Mouse (Mus musculus) G1E (cell line): Measurements from ENCODE around the gene Pi16. TPM values are rescaled to one million over a fixed set of nuclear protein-coding genes. Genes with fewer than 3 reads are reported as not detected.
A peak's percentile ranks its signal among the peaks of the same experiment; 100 is the strongest.
"Not testable (repeated sequence)": the region's sequence is repeated elsewhere in the genome, so short reads cannot be mapped to it uniquely, and the experiment has no call there.

Experiments used
- ATAC-seq: 2 replicates; pipeline ENCODE4 v1.8.0; 2016; ENCODE audit warnings: mild to moderate bottlenecking; ENCODE audit not compliant: insufficient number of reproducible peaks, poor library complexity, low FRiP score, severe bottlenecking; ENCODE audit errors: extremely low read depth
- DNase-seq: peaks from one replicate; pipeline ENCODE4 v3.0.0; 2012; ENCODE audit warnings: low spot score
- H3K27me3 ChIP-seq: 2 replicates; pipeline ENCODE4 v1.6.1; 2012; ENCODE audit warnings: mild to moderate bottlenecking, low read length, inconsistent platforms; ENCODE audit not compliant: insufficient read depth
- H3K36me3 ChIP-seq: replicated peaks from 2 replicates; pipeline ENCODE3; 2012; ENCODE audit warnings: mild to moderate bottlenecking, inconsistent platforms
- H3K4me1 ChIP-seq: 2 replicates; pipeline ENCODE4 v1.6.1; 2012; ENCODE audit warnings: low read depth, low read length, inconsistent platforms, mixed read lengths; ENCODE audit not compliant: insufficient read depth
- H3K4me3 ChIP-seq: 2 replicates; pipeline ENCODE4 v1.5.1; 2012; ENCODE audit warnings: low read depth, mild to moderate bottlenecking, inconsistent platforms, low read length, moderate library complexity, mixed read lengths
- H3K9me3 ChIP-seq: replicated peaks from 2 replicates; pipeline ENCODE4 v1.6.1; 2012; ENCODE audit warnings: inconsistent platforms
- CTCF ChIP-seq: IDR thresholded peaks from 2 replicates; pipeline ENCODE4 v1.5.1; 2012; ENCODE audit warnings: low read depth, low read length, inconsistent platforms, mixed read lengths
- GATA1 ChIP-seq: IDR thresholded peaks from 2 replicates; pipeline ENCODE4 v1.6.1; 2012; ENCODE audit warnings: borderline replicate concordance, low read length, inconsistent platforms, mixed read lengths
- GATA2 ChIP-seq: IDR thresholded peaks from 2 replicates; pipeline ENCODE4 v1.6.1; 2012; ENCODE audit warnings: low read depth, low read length, inconsistent platforms, borderline replicate concordance
- POLR2AphosphoS5 ChIP-seq: IDR thresholded peaks from 2 replicates; pipeline ENCODE4 v1.6.1; 2012; ENCODE audit warnings: low read depth, low read length, inconsistent platforms; ENCODE audit not compliant: insufficient replicate concordance
- TAL1 ChIP-seq: conservative IDR thresholded peaks from 2 replicates; pipeline ENCODE4 v1.6.1; 2012; ENCODE audit warnings: low read depth, low read length, inconsistent platforms, mixed read lengths
- polyA plus RNA-seq: library from polyadenylated mRNA; stranded (reverse); fragments of >175 nt; gene quantifications from 2 replicates; pipeline ENCODE4 v1.2.3, GENCODE M21; 2012
- total RNA-seq, 2 experiments: library from RNA; stranded (forward) in 1 of 2; stranded (reverse) in 1 of 2; fragments of 200-1000 nt in 1 of 2; fragments of >200 nt in 1 of 2; fragmentation: Nextera tagmentation in 1 of 2; gene quantifications; 2 replicates each; pipeline ENCODE4 v1.2.3; 2014 to 2017

Pi16 gene
- total and polyA plus RNA-seq, 3 experiments: 2.5 to 7.5 (median 5.5) TPM

GRCm38 (mm10) chr17:29346496-29347125, 29.1 kb downstream of the Pi16 start:
- Histone ChIP-seq H3K4me3 (peak overlapping the region; percentile 92), H3K36me3 (peaks cover 43% of the 10 kb centered on the region), H3K9me3 (no peaks in the 10 kb centered on the region), H3K27me3 (peaks cover 2% of the 10 kb centered on the region; the same call in 1 of the 2 replicates), H3K4me1 (peaks cover 49% of the 10 kb centered on the region)
- DNase-seq (peak; percentile 55), ATAC-seq (no peak)
- TF ChIP-seq CTCF (no peak), TAL1 (no peak), POLR2AphosphoS5 (no peak)

GRCm38 (mm10) chr17:29347126-29347644, 29.7 kb downstream of the Pi16 start:
- peaks cover 37% of the 10 kb centered on the region for H3K36me3 ChIP-seq
- H3K9me3 ChIP-seq: no peaks in the 10 kb centered on the region
- ATAC-seq: no peak
- peak; percentile 55 for DNase-seq
- TF ChIP-seq CTCF: no peak
- TF ChIP-seq GATA1: no peak
- no peak for TF ChIP-seq POLR2AphosphoS5
- TF ChIP-seq TAL1: no peak
- TF ChIP-seq GATA2: no peak
- H3K4me1 ChIP-seq: peaks cover 43% of the 10 kb centered on the region
- H3K27me3 ChIP-seq: peaks cover 2% of the 10 kb centered on the region; the same call in 1 of the 2 replicates
- peak overlapping the region; percentile 92 for H3K4me3 ChIP-seq

GRCm38 (mm10) chr17:29347645-29348256, 30.3 kb downstream of the Pi16 start, which contains the start of gene Mtch1:
Gene Mtch1, minus strand, starts transcription at chr17:29347934.
- peaks cover 31% of the 10 kb centered on the region for H3K36me3 ChIP-seq
- TF ChIP-seq GATA2 (no peak), GATA1 (no peak), POLR2AphosphoS5 (no peak), TAL1 (no peak), CTCF (no peak)
- peaks cover 2% of the 10 kb centered on the region; the same call in 1 of the 2 replicates for H3K27me3 ChIP-seq
- H3K4me3 ChIP-seq: peak within 1 kb of the TSS; percentile 92
- DNase-seq: peak; percentile 98
- ATAC-seq: peak; percentile 93
- no peaks in the 10 kb centered on the region for H3K9me3 ChIP-seq
- H3K4me1 ChIP-seq: peaks cover 38% of the 10 kb centered on the region

GRCm38 (mm10) chr17:29348996-29349395, 31.5 kb downstream of the Pi16 start:
- ATAC-seq: no peak
- Histone ChIP-seq H3K27me3 (peaks cover 2% of the 10 kb centered on the region; the same call in 1 of the 2 replicates), H3K9me3 (no peaks in the 10 kb centered on the region), H3K4me3 (no peak overlapping the region), H3K36me3 (peaks cover 19% of the 10 kb centered on the region), H3K4me1 (peaks cover 30% of the 10 kb centered on the region)
- TF ChIP-seq TAL1 (no peak), POLR2AphosphoS5 (no peak), CTCF (no peak), GATA2 (no peak), GATA1 (no peak)
- no peak for DNase-seq

DNA sequence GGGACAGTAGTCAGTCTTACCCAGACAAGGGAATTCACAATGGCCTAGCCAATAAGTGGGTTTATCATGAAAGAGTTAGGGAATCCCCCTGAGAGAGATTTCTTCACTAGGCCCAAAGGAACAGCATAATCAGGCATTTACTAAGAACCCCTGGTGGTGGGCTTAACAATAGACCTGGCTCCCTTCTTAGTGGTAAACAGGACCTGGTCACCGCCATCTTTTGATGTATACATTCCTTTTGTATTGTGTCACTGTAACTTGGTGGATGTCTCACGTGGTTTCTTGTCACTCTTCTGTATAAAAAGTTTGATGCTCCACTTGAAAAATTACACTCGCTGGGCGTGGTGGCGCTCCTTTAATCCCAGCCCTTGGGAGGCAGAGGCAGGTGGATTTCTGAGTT, 33.6 kb downstream of the Pi16 start:
- DNase-seq, ATAC-seq: not testable (repeated sequence)

DNA sequence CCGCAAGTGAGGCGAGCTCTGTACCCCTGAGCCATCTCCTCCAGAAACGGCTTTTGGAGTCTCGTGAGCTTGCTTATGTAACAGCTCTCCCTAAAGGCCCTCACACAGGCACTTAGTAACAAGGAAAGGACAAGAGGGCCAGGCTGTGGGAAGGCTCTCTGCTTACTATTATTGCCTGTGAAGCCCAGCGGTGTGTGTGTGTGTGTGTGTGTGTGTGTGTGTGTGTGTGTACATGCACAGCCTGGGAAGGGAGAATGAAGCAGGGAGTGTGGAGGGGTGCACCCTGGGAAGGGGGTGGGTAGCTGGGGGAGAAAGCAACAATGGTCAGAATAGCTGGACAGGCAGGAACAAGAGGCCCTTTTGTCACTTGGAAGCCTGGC, 38.0 kb downstream of the Pi16 start:
- DNase-seq: no peak
- peaks cover 29% of the 10 kb centered on the region for H3K27me3 ChIP-seq
- no peaks in the 10 kb centered on the region for H3K36me3 ChIP-seq
- H3K4me3 ChIP-seq: no peak overlapping the region
- TF ChIP-seq POLR2AphosphoS5: no peak
- TF ChIP-seq GATA2: no peak
- TF ChIP-seq TAL1: no peak
- TF ChIP-seq GATA1: no peak
- no peak for TF ChIP-seq CTCF
- H3K4me1 ChIP-seq: peaks cover 21% of the 10 kb centered on the region
- ATAC-seq: no peak
- H3K9me3 ChIP-seq: no peaks in the 10 kb centered on the region

More for the DNA sequence above, 33.6 kb downstream of the Pi16 start:
- H3K9me3 ChIP-seq, H3K4me3 ChIP-seq, H3K36me3 ChIP-seq: not testable (repeated sequence)
- Histone ChIP-seq H3K4me1 (peaks cover 16% of the 10 kb centered on the region), H3K27me3 (peaks cover 14% of the 10 kb centered on the region; the same call in 1 of the 2 replicates)

GRCm38 (mm10) chr17:29355841-29356478, 38.5 kb downstream of the Pi16 start:
- DNase-seq (no peak), ATAC-seq (no peak)
- no peaks in the 10 kb centered on the region for H3K9me3 ChIP-seq
- H3K4me1 ChIP-seq: peaks cover 26% of the 10 kb centered on the region
- TF ChIP-seq CTCF (no peak), GATA1 (no peak), TAL1 (no peak), POLR2AphosphoS5 (no peak), GATA2 (no peak)
- H3K4me3 ChIP-seq: no peak overlapping the region
- no peaks in the 10 kb centered on the region for H3K36me3 ChIP-seq
- peaks cover 29% of the 10 kb centered on the region for H3K27me3 ChIP-seq
